Mouse (Mus musculus) MEL-GATA-1-ER (cell line): ENCODE results near the gene Zdhhc24.
"Not testable (repeated sequence)": the region's sequence is repeated elsewhere in the genome, so short reads cannot be mapped to it uniquely, and the experiment has no call there.

Experiments
- DNase-seq: peaks from one replicate; pipeline ENCODE4 v3.0.0-alpha.2; 2012; ENCODE audit warnings: low read depth; ENCODE audit errors: extremely low read depth

Gene Zdhhc24

DNA sequence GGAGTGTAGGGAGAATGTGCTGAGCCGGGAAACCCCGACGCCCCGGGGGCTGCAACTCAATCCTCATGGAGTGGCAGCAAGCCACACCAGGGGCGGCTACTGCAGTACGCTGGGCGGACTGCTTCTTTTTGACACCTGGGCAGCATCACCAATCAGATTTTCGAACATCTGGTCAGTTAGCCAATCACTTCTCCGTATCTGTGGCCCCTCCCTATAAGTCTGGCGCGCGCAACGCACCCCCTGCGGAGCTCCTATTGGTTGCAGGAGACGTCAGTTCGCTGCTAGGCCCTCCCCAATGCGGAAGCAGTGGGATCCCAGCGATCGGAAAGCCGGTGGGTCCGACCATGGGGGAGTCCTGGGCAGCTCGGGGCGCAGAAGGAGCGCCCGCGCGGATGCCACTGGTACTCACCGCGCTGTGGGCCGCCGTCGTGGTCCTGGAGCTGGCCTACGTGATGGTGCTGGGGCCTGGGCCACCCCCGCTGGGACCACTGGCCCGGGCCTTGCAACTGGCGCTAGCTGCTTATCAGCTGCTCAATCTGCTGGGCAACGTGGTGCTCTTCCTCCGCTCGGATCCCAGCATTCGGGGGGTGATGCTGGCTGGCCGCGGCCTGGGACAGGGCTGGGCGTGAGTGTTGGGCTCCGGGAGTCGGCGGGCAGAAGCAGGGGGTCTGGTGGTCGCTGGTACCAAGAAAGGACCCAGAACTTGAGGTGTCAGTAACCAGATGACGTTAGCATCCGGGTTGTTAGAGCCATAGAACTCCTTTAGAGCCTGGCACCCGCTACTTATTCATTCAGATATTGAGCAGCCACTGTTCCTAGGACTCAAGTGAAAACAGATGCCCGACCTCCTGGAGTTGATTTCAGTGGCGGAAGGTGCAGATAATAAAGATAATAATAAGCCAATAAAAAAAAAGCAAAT is at the start of gene Zdhhc24:
Gene Zdhhc24, plus strand, starts transcription at position 264 of the 919 bp plus-strand sequence.
- DNase-seq = peak; percentile 96

DNA sequence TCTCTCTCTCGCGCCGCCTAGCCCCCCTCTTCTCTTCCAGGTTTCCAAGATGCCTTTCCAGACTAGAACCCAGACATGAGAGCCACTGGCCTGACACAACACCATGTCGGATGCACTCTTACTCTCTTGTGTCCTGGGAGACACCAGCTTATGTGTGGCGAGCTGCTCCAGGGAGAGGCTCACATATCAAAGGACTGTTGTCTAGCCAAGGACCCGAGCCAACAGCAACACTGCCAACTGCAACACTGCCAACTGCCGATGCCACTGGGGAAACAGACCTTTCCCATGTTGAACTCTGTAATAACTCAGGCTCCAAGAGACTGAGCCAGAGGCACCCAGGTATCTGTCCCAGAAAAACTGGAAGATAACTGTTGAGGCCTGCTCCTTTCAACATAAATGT is 49.3 kb upstream of the Zdhhc24 start:
- DNase-seq = no peak

DNA sequence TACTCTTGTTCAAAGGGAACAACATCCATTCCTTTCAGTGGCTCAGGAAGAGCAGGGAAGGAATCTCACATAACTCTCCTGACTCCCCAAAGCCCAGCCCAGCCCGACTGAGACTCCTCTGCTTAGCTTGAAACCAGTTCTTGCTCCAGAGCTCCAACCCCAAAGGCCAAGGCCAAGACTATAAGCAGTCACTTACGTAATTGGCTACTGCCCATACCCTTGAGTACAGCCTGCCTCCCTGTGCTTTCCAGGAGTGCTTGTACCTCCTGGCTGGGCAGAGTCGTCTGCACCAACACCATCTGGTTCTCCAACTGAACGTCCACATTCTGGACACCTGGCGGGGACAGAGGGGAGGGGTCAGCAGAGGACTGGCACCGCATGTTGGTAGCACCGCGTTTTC is 44.5 kb upstream of the Zdhhc24 start:
- DNase-seq = no peak

DNA sequence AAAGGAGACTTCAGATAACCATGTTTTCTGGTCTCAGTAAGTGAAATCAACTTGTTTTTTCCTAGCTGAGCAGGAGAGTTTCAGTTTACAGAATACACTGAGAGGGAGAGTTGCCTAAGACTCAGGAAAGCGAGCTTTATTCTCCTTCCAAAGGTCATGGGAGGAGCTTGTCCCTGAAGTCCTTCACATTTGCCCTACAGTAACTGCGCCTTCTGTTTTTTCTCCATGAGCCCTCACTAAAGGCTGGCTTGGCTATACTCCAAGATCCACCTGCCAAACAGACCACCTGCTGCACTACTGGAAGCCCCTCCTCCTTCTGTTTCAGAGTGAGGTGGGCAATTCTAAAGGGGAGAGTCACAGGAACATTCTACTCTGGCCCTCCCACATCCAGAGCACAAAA is 42.4 kb upstream of the Zdhhc24 start:
- no peak for DNase-seq

DNA sequence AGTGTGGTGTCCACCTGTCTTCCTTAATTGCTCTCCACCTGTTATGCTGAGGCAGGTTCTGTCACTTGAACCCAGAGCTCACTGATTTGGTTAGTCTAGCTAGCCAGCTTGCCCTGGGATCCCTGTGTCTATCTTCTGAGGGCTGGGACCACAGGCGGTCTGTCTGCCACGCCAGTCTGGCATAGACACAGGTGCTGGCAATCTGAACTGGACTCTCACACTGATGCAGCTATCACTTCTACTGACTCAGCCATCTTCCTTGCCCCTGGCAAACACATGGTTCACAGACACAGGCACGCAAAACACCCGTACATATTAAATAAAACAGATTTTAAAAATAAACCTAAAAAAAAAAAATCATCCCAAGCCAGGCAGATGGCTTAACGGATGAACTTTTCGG is 41.4 kb upstream of the Zdhhc24 start:
- DNase-seq = no peak

DNA sequence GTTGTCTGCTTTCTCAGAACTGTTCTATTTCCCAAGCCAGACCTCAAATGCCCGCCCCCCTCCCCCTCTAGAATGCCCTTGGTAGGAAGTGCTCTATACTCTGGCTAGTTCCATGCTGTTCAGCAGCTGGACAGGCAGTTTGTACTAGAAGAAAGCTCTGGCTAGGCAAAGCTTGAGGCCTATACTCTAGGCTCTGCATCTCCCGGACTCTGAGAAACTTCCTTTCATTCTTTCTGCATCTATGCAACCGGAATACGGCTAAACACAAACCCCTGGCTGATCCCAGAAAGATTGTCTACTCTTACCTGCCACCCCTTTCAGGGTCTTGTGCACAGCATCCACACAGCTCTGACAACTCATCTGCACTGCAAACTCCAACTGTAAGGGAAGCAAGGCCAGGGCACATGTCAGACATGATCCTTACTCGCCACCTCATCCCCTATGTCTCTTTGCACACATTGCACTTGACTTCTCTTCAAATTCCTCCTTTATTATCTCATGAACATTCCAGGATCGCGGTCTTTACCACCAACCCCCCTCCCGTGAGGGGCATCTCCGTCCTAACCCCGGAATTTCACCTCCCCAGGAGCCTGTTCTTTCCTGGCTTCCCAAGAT is 39.8 kb upstream of the Zdhhc24 start:
- DNase-seq = no peak

DNA sequence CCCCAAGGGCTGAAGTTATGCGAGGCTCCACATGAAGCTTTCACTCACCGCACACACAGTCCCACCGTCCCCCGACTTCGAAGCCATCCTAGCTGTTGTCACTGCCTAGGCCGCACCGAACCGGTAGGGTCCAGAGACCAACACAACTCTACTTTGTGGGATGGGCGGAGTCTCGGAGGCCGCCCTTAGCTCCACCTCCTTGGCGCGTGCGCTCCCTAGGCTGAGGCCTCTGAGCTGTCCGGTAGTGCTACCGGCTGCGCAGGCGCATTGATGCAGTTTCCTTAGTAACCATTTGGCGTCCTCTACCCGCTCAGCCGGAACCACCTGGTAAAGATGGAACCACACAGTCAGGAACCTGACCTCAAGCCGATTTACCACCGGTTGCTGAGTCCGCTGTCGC is 39.3 kb upstream of the Zdhhc24 start, which contains the start of the genes Ccs and Ccdc87:
Gene Ccs, minus strand, starts transcription at position 184 of the 400 bp plus-strand sequence.
Gene Ccdc87, plus strand, starts transcription at position 218 of the 400 bp plus-strand sequence.
- peak; percentile 89 for DNase-seq

DNA sequence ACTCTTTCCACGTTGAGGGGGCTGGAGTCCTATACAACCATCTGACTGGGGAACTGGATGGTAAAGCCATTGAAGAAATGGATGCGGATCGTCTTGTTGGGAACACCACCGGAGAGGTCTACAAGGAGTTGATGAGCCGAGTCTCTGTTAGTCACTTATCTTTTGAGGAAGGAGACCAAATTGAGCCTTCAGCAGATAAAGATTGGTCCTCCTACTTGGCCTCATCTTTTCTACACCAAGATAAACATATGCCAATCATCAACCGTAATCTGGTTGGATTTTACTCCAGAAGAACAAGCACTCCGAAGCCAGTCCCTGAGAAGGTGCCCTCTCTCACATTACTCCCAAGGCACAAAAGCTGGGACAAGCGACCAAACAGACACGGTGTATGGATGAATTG is 37.6 kb upstream of the Zdhhc24 start:
- no peak for DNase-seq

DNA sequence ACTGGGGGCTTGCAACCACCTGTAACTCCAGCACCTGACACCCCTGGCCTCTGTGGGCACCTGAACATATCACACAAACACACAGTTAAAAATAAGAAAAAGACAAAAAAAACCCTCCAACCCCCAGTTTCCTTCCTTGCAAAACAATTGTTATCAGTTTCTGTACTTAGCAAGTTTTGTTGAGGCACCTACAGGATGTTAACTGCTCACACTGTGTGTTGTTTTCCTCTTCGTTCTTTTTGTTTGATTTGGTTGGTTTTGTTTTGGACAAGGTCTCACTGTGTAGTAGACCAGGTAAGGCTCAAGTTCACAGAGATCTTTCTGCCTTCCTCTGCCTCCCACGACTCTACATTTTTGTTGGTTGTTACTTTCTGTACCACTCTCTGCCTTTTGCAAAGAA is 35.9 kb upstream of the Zdhhc24 start:
- DNase-seq = no peak

DNA sequence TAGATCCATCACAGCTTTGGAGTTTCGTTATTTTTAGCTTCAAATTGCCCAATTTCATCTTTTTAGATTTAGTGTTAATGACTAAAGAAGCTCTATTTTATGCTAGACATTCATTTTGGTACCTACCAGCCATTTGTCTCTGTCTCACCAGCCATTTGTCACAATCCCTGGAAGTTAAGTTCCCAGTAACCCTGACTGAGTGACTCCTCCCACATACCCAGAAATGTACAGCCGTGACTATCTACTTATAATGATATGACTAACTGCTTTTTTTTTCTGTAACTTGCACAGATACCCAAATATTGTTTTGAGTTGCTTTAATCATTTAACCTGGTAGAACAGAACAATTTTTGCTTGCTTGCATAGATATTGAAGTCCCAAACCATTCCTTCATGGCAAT is 32.6 kb upstream of the Zdhhc24 start:
- DNase-seq = no peak

DNA sequence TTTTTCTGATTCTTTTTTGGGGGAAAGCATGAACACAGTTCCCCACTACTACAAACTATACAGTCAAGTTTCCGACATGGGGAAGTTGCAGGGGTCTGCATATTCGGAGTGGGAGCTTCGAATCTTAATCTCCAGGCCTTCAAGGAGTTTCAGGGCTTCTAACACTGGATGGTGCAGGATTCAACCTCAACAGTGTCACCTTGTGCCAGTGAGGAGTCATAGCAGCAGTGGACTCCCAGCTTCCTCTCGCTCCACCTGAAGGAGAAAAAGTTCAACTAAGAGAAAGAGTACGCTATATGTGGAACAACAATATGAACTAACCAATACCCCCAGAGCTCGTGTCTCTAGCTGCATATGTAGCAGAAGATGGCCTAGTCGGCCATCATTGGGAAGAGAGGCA is 31.0 kb upstream of the Zdhhc24 start:
- DNase-seq = no peak

DNA sequence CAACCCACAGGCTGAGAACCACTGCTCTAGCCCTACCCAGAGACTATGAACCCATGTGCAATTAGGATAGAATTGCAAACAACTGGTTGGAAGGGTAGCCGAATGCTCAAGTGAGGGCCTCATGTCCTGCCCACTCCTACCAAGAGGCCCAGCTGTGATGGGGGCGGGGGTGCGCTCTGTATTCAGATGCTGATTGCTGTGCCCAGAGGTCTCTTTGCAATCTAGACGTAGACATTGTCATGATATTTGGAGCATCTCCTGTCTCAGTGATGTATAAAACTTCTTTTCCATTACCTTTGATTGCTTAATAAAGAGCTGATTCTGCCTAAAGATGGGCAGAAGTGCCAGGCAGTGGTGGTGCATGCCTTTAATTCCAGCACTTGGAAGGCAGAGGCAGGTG is 28.7 kb upstream of the Zdhhc24 start:
- DNase-seq = no peak

DNA sequence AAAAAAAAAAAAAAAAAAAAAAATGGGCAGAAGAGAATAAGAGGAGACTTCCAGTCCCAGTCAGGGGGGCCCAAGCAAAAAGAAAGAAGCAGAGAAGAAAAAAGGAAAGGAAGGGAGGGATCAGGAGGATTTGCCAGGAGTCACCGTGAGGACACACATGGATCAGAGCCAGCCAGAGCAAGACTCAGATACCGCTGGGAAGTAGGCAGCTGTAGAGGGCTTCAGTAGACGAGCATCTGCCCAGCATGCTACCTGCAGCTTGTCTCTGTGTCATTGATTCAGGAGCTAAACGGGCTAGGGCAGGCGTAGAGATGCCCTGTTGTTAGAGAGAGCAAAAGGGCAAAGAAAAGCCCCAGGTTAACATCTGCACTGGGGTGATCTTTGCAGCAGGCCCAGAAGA is 28.2 kb upstream of the Zdhhc24 start:
- DNase-seq = no peak

DNA sequence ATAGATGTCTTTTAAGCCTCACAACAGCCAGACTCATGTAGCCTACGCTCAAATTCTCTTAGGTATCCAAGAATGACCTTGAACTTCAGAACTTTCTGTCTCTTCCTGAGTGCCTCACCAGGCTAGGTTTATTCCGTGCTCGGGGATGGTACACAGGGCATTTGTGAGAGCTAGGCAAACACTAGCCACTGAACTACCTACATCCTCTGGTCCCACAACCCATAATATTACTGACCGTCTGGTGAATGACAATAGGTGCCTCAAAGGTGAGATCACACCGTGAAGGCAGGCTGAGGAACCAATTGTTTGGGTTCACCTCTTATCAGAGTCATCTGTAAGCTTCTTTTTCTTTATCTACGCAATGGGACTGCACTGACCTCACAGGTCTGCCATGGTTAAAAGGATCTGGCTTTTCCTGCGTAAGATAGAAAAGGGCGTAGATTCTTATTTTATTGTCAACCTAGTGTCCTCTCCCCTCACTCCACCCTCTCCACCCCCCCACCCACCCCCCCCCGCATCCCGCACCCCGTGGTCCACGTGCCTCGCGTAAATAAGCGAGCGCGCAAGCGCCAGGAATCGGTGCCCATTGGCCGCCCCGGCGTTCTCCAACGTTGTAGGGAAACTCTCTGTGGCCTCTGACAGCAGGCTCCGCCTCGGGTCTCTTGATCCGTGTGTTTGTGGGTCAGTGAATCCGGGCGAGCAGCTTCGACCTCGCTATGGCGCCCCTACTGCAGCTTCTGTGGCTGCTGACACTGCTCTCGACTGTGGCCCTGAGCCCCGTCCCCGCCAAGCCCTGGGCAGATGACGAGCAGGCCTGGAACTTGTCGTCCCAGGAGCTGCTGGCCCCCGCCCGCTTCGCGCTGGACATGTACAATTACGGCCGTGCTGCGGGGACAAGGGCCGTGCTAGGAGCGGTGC is 23.7 kb upstream of the Zdhhc24 start, which contains the start of gene Ctsf:
Gene Ctsf, plus strand, starts transcription at position 579 of the 918 bp plus-strand sequence.
- no peak for DNase-seq

DNA sequence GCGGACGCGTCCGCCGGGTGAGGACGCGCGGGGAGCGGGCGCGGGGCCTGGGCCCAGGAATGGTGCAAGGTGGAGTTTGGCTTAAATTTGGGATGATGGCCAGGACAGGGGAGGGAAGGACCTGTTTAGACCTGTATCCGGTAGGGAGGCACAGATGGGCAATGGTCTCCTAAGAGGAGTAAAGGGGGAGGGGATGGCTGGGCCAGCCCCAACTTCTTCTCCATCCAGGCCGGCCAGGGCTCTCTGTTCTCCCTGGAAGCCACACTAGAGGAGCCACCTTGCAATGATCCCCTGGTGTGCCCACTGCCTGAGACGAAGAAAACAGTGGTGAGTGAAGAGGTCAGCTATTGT is 23.0 kb upstream of the Zdhhc24 start:
- DNase-seq = no peak

DNA sequence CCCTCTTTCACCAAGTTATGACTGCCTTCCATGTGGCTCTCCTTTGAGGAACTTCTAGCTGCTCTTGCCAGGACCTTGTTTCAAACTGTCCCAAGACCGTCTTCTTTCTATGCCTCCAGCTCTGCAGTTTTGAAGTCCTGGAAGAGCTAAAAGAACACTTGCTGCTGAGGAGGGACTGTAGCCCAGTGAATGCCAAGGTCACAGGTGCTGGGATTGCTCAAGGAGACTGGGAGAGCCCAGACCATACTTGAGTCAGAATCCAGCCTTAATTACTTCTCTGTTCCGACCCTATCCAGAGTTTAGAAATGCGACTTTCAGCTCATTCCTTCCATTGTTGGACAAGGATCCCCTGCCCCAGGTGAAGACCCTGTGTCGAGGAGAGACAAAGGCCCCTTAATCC is 22.5 kb upstream of the Zdhhc24 start:
- no peak for DNase-seq

DNA sequence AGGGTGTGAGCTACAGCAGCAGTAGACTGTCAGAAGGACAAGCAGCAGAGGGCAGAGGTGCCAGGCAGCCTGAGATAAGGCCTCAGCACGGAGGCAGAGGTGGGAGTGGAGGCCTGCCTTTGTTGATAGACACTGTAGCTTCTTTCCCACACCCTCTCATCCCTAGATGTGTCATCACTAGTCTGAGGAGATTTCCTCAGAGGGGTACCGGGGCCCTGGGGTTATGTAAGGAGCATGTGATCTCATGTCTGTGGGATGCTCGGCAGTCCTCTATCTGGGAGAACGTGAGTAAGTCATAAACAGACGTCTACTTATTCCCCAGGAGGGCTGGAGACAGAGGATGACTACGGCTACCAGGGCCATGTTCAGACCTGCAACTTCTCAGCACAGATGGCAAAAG is 19.4 kb upstream of the Zdhhc24 start:
- DNase-seq = no peak

DNA sequence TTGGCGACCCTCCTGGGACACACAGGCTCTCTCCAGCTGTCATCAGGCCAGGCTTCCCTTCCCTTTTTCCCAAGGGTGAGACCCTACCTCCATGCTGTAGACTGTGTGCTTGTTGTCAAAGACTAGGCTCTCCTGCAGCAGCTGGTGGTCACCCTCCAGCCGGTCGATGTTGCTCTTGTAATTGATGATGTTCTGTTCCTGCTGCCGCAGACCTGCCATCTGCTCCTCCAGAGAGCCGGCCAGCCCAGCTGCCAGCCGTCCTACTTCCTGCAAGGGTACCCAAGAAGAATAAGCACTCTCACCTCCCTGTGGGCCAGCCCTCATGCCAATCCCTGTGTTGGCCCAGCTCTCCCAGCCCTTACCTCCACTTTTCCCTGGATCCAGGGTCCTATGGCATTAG is 15.4 kb upstream of the Zdhhc24 start:
- no peak for DNase-seq

DNA sequence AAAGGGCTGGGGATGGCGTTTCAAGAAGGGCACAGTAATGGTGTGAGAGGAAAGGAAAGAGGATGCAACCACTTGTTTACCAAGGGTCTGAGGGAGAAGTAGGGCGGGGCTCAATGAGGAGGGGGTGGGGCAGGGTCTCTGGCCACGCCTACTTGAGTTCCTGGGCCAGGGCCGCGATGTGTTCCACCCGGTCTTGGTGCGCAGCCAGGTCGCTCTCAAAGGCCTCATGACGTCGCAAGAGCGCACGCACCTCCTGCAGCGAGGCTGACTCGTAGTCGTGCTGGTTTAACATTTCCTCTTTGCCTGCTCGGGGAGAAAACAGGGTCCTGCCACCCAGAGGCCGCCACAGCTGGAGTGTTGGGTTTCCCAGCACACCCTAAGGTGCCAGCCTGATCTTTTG is 13.3 kb upstream of the Zdhhc24 start:
- peak; percentile 54 for DNase-seq

DNA sequence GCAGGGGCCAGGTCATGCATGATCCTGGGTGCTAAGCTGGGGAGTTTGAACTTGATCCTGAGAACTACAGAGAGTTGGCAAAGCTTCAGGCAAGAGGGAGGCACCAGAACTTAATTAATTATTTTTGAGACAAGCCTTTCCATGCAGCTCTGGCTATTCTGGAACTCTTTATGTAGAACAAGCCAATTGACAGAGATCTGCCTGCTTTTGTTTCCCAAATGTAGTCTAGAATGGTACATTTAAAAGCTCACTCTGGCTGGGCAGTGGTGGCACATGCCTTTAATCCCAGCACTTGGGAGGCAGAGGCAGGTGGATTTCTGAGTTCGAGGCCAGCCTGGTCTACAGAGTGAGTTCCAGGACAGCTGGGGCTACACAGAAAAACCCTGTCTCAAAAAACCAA is 3.9 kb upstream of the Zdhhc24 start:
- DNase-seq = not testable (repeated sequence)

DNA sequence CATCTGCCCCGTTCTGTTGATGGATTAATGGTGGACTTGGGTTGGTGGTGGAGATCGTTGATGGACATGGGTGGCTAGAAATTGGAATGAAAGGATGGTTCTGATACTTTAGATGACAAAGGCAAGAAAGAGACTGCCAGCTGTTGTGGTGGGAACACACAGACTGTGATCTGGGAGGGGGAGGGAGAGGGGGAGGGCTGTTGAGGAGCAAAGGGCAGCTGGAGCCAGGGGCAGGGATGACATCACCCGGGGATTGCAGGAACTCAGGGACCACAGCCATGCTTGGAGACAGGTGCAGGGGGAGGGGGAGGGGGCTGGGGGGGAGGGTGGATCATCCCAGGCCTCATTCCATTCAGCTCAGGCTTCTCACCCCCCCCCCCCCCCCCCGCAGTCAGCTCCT is 2.2 kb upstream of the Zdhhc24 start:
- no peak for DNase-seq

DNA sequence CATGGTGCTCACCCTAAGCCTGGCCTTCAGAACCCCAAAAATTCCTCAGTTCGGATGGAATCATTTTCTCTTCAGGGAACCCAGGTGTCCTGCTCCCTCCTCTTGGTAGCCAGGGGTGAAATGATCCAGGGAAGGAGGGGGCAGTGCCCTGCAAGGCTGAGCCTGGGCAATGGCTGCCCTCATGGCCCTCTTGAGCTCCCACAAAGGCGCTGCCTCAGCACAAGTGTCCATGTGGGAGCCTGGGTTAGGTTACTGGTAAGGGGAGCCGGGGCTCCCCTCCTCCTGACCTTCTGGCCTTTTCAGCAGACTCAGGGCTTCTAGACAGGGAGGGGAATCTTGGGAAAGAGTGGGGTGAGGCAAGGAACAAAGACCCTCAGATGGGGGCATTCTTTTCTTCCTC is 1.7 kb upstream of the Zdhhc24 start:
- no peak for DNase-seq
